Mouse (Mus musculus) embryonic facial prominence, embryonic 12.5 days (tissue): Measurements from ENCODE around the gene Agps. TPM values are rescaled to one million over a fixed set of nuclear protein-coding genes. Genes with fewer than 3 reads are reported as not detected.
"Not testable (repeated sequence)": the region's sequence is repeated elsewhere in the genome, so short reads cannot be mapped to it uniquely, and the experiment has no call there.

ENCODE experiments used
- ATAC-seq: fragments of 200-750 bp; cut with Nextera tagmentation; 2 replicates; pipeline ENCODE4 v1.8.0; 2017; ENCODE audit not compliant: insufficient number of reproducible peaks, insufficient read depth, low FRiP score, low TSS enrichment
- H3K27ac ChIP-seq: fragments of 300-500 bp; sonication (generic); 2 replicates; pipeline ENCODE4 v1.5.1; 2016; ENCODE audit warnings: mild to moderate bottlenecking
- H3K27me3 ChIP-seq: fragments of 300-500 bp; sonication (generic); 2 replicates; pipeline ENCODE4 v1.6.1; 2016; ENCODE audit warnings: mild to moderate bottlenecking, moderate library complexity
- H3K36me3 ChIP-seq: fragments of 300-500 bp; sonication (generic); 2 replicates; pipeline ENCODE4 v1.6.1; 2016; ENCODE audit warnings: mild to moderate bottlenecking
- H3K4me1 ChIP-seq: fragments of 300-500 bp; sonication (generic); 2 replicates; pipeline ENCODE4 v1.6.1; 2016
- H3K4me2 ChIP-seq: fragments of 300-500 bp; sonication (generic); replicated peaks from 2 replicates; pipeline ENCODE4 v1.6.1; 2016; ENCODE audit warnings: mild to moderate bottlenecking, moderate library complexity
- H3K4me3 ChIP-seq: fragments of 300-500 bp; sonication (generic); 2 replicates; pipeline ENCODE4 v1.5.1; 2016; ENCODE audit warnings: mild to moderate bottlenecking
- H3K9ac ChIP-seq: fragments of 300-500 bp; sonication (generic); 2 replicates; pipeline ENCODE4 v1.6.1; 2016; ENCODE audit warnings: mild to moderate bottlenecking, moderate library complexity
- H3K9me3 ChIP-seq: fragments of 300-500 bp; sonication (generic); 2 replicates; pipeline ENCODE4 v1.6.1; 2016; ENCODE audit warnings: mild to moderate bottlenecking, moderate library complexity
- WGBS: fragments of 180-500 bp; shearing (Covaris S2); methylation state at CpG from one replicate; pipeline ENCODE4 v1.1.7; 2016; 5-methylcytosine and 5-hydroxymethylcytosine counted together
- polyA plus RNA-seq: library from polyadenylated mRNA; unstranded; fragments of >200 nt; fragmentation: Nextera tagmentation; extraction: Ambion mirVana; gene quantifications from 2 replicates; pipeline ENCODE4 v1.2.1, GENCODE M21; 2016

Agps gene
- polyA plus RNA-seq, 1 experiment from 2014 or later = 46.6 TPM

- H3K4me1 ChIP-seq = peaks cover 16% of the 10 kb centered on the region
- 63% methylated on average over 5 of the region's 5 CpGs for WGBS
Measured at GRCm38 (mm10) chr2:75964051-75964450, 132.1 kb downstream of the Agps start.

GRCm38 (mm10) chr2:75964512-75964911 lies 132.5 kb downstream of the Agps start:
- 18% methylated on average over 14 of the region's 14 CpGs for WGBS
- no peak for ATAC-seq
- H3K4me3 ChIP-seq = no peak overlapping the region

More at GRCm38 (mm10) chr2:75964051-75964450, 132.1 kb downstream of the Agps start:
- Histone ChIP-seq H3K27ac (no peak overlapping the region), H3K4me3 (no peak overlapping the region), H3K27me3 (no peaks in the 10 kb centered on the region), H3K36me3 (no peaks in the 10 kb centered on the region), H3K4me2 (peak overlapping the region; percentile 42), H3K9ac (no peak overlapping the region), H3K9me3 (no peaks in the 10 kb centered on the region)
- no peak for ATAC-seq

GRCm38 (mm10) chr2:75964972-75965371 lies 133.0 kb downstream of the Agps start:
- peak overlapping the region; percentile 42 for H3K4me2 ChIP-seq
- H3K9me3 ChIP-seq = no peaks in the 10 kb centered on the region
- no peak overlapping the region for H3K9ac ChIP-seq
- no peaks in the 10 kb centered on the region for H3K36me3 ChIP-seq
- H3K27me3 ChIP-seq = no peaks in the 10 kb centered on the region
- 25% methylated on average over 5 of the region's 5 CpGs for WGBS
- peaks cover 9% of the 10 kb centered on the region for H3K4me1 ChIP-seq
- H3K4me3 ChIP-seq = no peak overlapping the region
- no peak overlapping the region for H3K27ac ChIP-seq
- no peak for ATAC-seq

More at GRCm38 (mm10) chr2:75964512-75964911, 132.5 kb downstream of the Agps start:
- H3K9ac ChIP-seq = no peak overlapping the region
- peak overlapping the region; percentile 42 for H3K4me2 ChIP-seq
- no peaks in the 10 kb centered on the region for H3K36me3 ChIP-seq
- peaks cover 12% of the 10 kb centered on the region for H3K4me1 ChIP-seq
- no peaks in the 10 kb centered on the region for H3K9me3 ChIP-seq
- H3K27me3 ChIP-seq = no peaks in the 10 kb centered on the region
- no peak overlapping the region for H3K27ac ChIP-seq

- Histone ChIP-seq H3K4me3 (no peak overlapping the region), H3K27ac (no peak overlapping the region), H3K9me3 (no peaks in the 10 kb centered on the region), H3K9ac (no peak overlapping the region), H3K4me2 (no peak overlapping the region), H3K36me3 (no peaks in the 10 kb centered on the region), H3K4me1 (no peaks in the 10 kb centered on the region), H3K27me3 (no peaks in the 10 kb centered on the region)
- no peak for ATAC-seq
- WGBS = 65% methylated on average over 9 of the region's 9 CpGs
Measured at GRCm38 (mm10) chr2:75974131-75974530, 142.2 kb downstream of the Agps start.

DNA sequence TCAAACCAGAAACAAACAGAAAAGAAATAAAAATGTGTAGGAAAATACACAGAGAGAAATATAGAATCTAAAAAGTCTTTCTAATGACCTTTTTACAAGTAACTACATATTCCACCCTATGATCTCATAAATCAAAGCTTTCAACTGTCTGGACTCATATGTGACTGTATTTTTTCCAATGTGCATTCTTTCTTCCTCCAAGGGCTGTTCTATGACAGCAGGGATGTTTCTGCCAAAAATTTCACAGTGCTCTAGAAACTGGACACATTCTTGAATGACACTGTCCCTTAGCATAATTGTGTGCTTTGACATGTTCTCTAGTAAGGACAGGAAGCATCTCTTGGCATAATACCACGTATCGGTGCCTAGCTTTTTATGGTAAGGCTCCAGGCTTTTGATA lies 144.1 kb downstream of the Agps start:
- 85% methylated on average over 2 of the region's 2 CpGs for WGBS

DNA sequence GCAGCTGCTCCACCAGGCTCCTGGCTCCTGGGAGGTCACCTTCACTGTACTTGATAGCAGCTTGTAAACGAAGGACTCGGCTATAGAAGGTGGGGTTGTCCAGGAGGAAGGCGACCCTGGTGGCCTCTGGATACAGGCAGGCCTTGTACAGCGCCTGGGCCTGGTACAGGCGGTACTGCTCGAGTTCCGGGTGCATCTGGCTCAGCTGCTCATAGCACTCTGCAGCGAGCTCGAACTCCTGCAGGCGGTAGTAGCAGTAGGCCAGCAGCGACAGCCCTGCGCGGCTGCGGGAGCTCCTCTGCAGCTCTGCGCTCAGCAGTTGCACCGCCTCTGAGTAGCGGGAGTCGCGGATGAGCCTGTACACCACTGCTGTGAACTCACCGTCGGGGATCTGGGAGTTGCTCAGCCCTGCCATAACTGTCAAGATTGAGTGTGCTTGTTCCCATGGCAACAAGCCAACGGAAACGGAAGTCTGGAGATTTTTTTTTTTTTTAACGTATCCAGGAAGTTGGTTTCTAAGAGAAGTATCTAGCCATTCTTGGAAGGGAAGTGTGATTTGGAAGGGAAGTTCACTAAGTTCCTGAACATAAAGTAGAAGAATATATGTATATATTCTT lies 145.9 kb downstream of the Agps start, which contains the start of gene Ttc30a2:
TSS of gene Ttc30a2 (minus strand) at position 419 of the 617 bp plus-strand sequence.
- H3K9ac ChIP-seq, H3K9me3 ChIP-seq, H3K27me3 ChIP-seq, ATAC-seq, H3K4me1 ChIP-seq, H3K36me3 ChIP-seq, H3K4me2 ChIP-seq, H3K4me3 ChIP-seq, H3K27ac ChIP-seq: not testable (repeated sequence)
- 27% methylated on average over 24 of the region's 24 CpGs for WGBS

More for the DNA sequence above, 144.1 kb downstream of the Agps start:
- not testable (repeated sequence) for H3K27me3 ChIP-seq, H3K36me3 ChIP-seq, H3K4me1 ChIP-seq, ATAC-seq, H3K9ac ChIP-seq, H3K27ac ChIP-seq, H3K9me3 ChIP-seq, H3K4me3 ChIP-seq, H3K4me2 ChIP-seq

Other genes starting within 250 kb of the Agps start
- 343 and 389 TPM in 2 replicates for gene Hnrnpa3, start 172.9 kb upstream of the Agps start, polyA plus RNA-seq
- gene Nfe2l2, start 127.5 kb upstream of the Agps start, polyA plus RNA-seq = 33.2 and 36.2 TPM in 2 replicates
- 7.5 and 9.7 TPM in 2 replicates for gene Ttc30b, start 106.4 kb downstream of the Agps start, polyA plus RNA-seq
- 0.40 and 0.52 TPM in 2 replicates for gene Ttc30a2, start 146.0 kb downstream of the Agps start, polyA plus RNA-seq
- 8.8 and 10.6 TPM in 2 replicates for gene Ttc30a1, start 149.8 kb downstream of the Agps start, polyA plus RNA-seq